Mouse (Mus musculus) E14TG2a.4 (cell line): ENCODE results near the gene Pax2.

Experiments
- CTCF ChIP-seq: conservative IDR thresholded peaks from 2 replicates; pipeline ENCODE4 v1.5.1; 2014; ENCODE audit warnings: low read length
- NANOG ChIP-seq: IDR thresholded peaks from 2 replicates; pipeline ENCODE4 v1.6.1; 2014; ENCODE audit warnings: borderline replicate concordance, low read length, mixed read lengths
- POU5F1 ChIP-seq: IDR thresholded peaks from 2 replicates; pipeline ENCODE4 v1.6.1; 2014; ENCODE audit warnings: low read length, borderline replicate concordance

GRCm38 (mm10) chr19:44812666-44813429, 57.0 kb downstream of the Pax2 start:
- TF ChIP-seq CTCF, result no peak
- TF ChIP-seq POU5F1, result no peak
- no peak for TF ChIP-seq NANOG
